Mouse (Mus musculus) megakaryocyte, embryonic 14.5 days (primary cell): ENCODE results near the gene Sik1.

Experiments
- FLI1 ChIP-seq: IDR thresholded peaks from 2 replicates; pipeline ENCODE4 v1.6.1; 2012; ENCODE audit warnings: low read length, inconsistent platforms, mixed read lengths
- GATA1 ChIP-seq: IDR thresholded peaks from 3 replicates; pipeline ENCODE4 v1.6.1; 2012; ENCODE audit warnings: mixed read lengths, low read length, inconsistent platforms, borderline replicate concordance

- TF ChIP-seq GATA1 (no peak), FLI1 (no peak)
These were observed 15.1 kb downstream of the Sik1 start for GRCm38 (mm10) chr17:31840423-31841003.
